Mouse (Mus musculus) cerebellum, adult 2 months (tissue): Measurements from ENCODE around the gene Ppm1n.

Experiments
- CTCF ChIP-seq: fragments of 200-500 bp; IDR thresholded peaks from 2 replicates; pipeline ENCODE4 v1.5.1; 2011; ENCODE audit warnings: low read depth, mild to moderate bottlenecking, control low read depth, low read length, moderate library complexity, borderline replicate concordance; ENCODE audit not compliant: insufficient read depth
- POLR2A ChIP-seq: fragments of 200-500 bp; IDR thresholded peaks from 2 replicates; pipeline ENCODE4 v1.6.1; 2011; ENCODE audit warnings: low read length, control low read depth, borderline replicate concordance; ENCODE audit not compliant: insufficient read depth

- no peak for TF ChIP-seq POLR2A
- no peak for TF ChIP-seq CTCF
Observed at GRCm38 (mm10) chr7:19282385-19282784, 2.5 kb upstream of the Ppm1n start, which contains the start of gene Rtn2.
